Mouse (Mus musculus) layer of hippocampus, adult 8-10 months (tissue): ENCODE measurements at regions not wholly inside any gene's neighbourhood (a gene's known extent, or its start where the extent isn't known, plus 50 kb on each side); places are given as distances from the start of the nearest gene placed in this dataset.
"Not testable (repeated sequence)": the region's sequence is repeated elsewhere in the genome, so short reads cannot be mapped to it uniquely, and the experiment has no call there.

ENCODE experiments used
- DNase-seq, 2 experiments: peaks; one replicate each; pipeline ENCODE4 v3.0.0; 2022; ENCODE audit warnings: low spot score in 2 of 2

DNA sequence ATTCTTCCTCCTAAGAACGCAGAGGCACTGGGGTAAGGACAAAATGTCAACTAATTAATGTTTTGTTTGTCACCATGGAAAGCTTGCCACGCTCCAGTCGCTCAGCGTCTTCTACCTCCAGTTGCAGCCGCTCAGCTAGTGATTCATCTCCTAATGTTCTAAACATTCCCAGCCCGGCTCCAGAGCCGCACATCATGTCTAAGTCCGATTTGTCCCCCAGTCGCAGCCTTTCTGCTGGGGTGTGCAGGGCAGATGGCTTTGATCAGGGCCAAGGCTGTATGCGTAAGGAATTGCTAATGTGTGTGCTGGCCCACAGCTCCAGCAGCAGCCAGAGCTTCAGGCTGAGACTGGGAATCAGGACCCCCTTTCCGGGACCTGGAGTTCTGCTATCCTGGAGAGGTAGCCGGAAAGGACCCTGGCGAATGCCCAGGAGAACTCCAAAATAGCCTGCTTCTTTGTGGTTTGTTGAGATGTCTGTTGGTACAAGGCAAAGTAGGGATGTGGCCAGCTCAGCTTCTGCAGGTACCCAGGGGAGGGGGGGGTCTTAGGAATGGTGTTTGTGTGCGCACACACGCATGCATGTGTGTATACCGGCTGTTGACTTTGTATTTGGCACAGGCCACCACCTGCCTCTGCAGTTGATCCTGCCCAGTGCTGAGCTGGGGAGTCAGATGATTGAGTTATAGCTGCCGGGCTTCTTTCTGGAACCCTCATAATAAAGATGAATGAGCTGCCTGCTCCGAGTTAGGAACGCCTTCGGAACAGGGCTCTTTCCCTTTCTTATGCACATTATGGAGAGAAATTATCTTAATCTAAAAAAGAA lies 143.0 kb upstream of the Kcng1 start:
- peak; percentile 38 to 63 for DNase-seq

DNA sequence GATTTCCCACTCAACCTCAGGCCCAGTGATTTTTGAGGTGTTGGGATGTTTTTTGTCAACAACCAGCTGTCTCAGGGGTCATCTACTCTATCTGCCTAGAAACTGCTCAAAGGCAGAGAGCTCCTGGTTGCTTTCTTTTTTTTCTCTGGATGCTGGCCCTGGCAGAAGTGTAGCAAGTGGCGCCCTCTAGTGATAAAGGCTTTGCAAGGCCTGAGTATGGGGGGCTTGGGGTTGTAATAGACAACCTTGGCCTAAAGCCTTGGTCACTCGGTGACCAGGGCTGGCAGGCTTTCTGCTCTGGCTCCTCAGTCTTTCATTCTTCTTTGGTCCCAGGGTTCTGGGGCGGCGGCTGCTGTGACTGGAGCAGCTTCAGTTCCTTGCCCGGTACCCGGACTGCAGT lies 142.0 kb upstream of the Kcng1 start:
- DNase-seq = no peak

DNA sequence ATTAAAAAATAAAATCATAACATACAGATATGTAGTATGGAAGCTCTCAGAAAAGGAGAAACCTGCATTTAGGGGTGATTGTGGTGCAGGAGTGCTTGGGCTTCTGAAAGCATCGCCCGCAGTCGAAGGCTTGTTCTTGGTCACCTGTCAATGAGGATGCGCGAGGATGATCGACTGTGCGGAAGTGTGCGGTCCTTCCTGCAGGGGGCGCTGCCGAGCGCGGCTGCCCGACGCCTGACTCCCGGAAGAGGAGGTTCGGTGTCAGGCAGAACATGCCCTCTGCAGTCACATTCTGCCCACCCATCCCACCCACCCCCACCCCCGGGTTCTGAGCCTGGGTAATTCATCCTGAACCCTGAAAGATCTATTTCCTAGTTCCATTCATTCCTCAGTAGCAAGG lies 133.6 kb upstream of the Kcng1 start:
- DNase-seq = no peak

DNA sequence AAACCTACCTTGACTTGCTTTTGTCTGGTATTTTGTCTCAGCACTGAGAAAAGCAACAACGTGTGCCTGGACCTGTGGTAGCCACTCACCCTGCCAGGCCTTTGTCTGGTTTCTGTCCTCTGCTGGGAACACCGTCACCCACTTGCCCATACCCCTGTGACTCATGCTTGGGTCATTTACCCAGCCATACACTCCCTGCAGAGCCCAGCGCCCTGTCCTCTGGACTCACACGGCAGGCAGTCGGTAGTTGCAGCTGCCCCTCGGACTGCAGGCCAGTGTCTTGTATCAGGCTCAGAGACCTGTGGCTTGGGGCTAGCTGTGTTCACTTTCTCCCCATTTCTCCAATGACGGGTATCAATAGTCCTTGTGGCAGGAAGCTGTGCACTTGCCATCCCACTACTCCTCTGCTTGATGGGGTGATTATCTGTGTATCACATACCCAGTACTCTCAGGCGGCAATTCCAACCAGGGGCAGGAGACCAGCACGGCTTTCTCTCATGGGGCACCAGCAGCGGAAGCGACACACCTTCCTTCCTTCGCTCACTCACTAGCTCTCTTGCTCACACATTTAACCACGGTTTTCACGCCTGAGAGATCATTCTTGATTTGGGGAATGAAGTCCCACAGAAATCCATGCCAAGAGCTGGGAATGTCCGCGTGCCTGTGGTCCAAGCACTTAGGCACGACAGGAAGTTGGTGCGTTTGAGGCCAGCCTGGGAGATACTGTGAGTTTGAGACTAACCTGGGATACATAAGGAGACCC lies 132.8 kb upstream of the Kcng1 start:
- no peak for DNase-seq

DNA sequence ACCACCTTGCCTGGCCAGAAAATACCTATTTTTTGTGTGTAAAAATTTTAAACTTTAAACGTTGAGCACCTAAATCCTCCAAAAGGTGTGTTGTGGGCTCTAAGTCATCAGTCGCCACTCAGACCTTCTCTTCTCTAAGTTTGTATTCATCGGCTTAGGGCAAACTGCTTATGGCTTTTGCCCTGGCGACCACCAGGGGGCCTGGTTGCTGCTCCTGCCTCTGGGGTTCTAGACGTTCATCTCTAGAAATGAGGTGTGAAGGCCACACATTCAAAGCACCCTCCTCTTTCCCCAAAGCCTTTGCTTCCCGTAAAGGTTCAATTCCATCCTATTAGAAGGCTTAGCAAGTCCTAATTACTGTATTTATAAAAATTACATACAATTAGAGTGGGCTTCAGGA lies 131.3 kb upstream of the Kcng1 start:
- DNase-seq = no peak

DNA sequence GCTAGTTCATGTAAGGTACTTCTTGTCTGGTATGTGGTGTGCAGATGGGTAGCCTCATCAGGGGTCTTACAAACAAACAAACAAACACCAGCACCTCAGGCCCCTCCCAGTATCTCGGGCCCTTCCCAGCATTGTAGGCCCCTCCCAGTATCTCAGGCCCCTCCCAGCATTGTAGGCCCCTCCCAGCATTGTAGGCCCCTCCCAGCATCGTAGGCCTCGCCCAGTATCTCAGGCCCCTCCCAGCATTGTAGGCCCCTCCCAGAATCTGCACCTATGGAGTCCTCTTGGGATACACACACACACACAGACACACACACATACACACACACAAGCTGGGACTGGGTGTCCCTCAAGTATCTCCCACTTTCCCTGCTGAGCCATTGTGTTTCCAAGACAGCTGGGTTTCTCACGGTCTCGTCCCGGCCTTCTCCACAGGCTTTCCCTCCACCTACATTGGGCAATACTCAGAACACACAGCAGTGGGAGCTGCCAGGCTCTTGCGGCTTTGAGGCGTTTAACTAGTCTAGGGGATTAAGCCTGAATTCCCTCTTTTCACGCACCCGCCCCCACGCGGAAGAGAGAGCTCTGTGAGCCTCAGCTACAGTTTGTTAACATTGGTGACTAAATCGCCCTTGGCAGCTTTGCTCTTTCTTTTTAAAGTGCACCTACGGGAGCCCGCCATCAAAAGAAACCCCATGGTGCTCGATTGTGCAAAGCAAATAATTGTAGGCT lies 121.4 kb upstream of the Kcng1 start:
- DNase-seq = peak; percentile 40 to 42

DNA sequence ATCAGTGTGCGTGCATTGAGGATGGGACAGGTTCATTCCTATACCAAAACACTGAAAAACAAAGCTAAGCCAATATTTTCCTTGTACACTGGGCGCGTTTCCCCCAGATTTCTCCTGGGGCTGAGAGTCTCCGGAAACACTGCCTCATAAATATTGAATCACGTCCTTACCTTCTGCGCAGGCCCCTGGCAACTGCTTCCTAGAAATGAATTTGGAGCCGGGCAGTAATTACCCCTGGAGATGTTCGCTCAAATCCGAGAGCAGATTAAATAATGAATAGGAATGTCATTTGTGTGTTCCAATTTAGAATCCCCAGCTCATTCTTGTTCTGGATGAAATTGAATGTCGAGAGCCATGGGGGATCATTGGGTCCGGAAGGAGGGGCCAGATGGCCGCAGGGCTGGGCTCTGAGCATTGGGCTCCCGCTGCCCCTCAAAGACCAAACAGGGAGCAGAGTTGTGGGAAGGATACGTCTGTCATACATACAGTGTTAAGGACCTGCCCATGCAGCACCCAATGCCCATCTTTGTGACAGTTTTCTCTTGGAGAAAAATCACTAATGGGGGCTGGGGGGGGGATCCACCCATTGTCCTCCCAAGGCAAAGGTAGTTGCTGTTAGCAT lies 117.7 kb upstream of the Kcng1 start:
- DNase-seq = no peak

DNA sequence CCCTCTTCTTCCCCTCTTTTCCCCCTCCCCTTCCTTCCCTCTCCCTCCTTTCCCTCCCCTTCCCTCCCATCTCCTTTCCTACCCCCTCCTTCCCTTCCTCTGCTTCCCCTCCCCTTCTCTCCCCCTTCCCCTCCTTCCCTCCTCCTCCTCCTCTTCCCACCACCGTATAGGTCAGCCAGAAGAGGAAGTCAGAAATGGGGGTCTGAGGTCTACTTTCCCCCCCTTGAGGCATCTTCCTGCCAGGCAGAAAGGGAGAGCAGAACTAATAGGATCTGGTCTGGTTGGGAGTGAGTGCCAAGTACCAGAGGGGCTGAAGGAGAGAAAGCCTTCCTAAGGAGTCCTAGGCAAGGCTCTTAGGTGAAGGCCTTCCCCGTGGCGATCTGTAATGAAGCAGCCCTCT lies 114.8 kb upstream of the Kcng1 start:
- no peak for DNase-seq

DNA sequence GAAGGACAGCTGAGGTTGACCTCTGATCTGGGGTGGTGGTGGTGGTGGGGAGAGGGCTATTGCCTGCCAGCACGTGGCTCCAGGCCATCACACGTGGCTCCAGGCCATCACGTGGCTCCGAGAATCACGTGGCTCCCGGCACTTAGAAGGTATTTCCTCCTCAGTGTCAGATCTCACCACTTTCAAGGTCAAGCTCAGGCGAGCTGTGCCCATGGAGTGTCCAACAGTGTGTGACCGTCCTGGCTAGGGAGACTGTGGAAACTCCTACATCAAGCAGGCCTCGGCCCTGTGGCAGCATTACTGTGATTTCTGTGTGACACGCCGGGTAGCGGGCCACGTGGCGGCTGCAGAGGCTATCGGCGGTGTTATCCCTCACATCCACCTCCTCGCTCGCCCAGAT lies 111.8 kb upstream of the Kcng1 start:
- DNase-seq = no peak

DNA sequence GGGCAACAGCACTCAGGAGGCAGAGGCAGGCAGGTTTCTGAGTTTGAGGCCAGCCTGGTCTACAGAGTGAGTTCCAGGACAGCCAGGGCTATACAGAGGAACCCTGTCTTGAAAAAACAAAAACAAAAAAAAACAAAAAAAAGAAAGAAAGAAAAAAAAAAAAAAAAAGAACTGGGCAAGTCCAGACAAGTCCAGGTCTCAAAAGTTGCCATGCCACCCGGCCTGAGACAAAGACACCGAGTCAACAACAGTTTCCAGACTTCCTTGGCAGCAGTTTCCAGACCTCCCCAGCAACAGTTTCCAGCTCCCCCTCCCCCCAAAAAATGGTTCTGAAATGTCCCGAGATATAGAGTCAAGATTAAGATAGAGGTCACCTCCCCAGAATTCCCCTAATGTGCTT lies 110.6 kb upstream of the Kcng1 start:
- DNase-seq = not testable (repeated sequence)

DNA sequence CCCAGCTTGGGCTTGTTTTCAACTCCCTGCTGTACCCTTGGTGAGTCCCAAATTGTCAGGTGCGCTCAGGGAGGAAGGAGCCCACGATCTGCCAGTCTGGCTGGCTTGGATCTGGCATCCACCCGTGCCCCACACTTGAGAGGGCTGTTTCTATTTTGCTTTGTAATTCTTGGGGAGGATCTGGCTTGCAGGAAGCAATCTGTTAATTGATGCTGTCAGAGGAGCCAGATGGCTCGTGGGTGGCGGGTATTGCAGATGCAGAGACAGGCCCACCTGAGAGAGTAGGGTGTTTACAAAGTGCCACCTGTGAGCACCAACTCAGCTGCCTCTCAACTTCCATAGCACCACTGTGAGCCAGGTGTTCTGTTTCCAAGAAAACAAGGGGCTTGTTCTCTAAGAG lies 99.1 kb upstream of the Kcng1 start:
- peak; percentile 80 to 83 for DNase-seq

DNA sequence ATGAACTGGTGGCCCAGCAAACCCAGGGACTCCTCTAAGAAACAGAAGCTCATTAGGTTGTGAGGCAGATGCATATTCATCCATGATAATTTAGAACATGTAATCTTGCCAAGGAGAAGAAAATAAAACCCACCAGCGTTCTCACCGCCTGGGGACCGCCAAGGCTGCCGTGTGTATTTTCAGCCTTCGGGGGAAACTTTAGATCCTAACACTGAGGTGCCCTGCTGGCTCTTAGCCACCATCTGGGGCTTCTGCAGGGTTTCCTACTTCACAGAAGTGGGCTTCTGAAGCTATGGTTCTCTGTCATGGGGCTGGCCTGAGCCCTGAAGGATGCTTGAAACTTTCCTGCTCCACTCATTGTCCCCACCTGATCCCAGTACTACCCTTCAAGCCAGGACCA lies 90.8 kb upstream of the Kcng1 start:
- DNase-seq = no peak

DNA sequence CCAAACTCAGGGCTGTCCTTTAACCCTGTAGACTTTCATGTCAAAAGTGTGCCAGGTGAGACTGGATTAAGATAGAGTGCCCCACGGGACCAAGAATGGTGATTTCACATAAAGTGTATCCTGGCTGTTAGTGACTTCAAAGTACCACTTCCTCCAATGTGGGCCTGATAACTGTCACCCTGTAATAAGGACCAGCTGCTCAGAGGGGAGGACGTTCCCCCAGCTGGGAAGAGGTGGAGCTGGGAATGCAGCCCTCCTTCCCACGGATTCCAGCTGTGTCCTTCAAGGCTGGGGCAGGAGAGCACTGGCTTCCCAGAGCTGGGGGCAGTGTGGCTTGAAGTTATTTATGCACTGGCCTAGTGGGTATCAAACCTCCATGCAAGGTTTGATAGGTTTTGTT lies 89.7 kb upstream of the Kcng1 start:
- no peak for DNase-seq

DNA sequence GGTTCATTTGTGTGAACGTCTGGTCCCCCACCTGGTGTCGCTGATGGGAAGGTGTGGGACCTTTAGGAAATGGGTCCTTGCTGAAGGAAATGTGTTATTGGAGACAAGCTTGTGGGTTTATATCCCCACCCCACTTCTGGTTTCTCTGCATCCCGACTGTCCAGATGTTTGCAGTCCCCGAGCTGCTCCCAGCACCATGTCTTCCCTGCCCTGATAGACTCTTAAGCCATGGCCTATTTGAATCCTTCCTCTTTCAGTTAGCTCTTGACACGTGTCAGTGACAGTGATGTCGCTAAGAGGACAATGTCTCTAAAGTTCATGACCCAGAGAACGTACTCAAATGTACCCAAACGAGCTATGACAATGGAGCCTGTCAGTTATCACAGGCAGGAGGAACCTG lies 77.7 kb upstream of the Kcng1 start:
- no peak for DNase-seq

DNA sequence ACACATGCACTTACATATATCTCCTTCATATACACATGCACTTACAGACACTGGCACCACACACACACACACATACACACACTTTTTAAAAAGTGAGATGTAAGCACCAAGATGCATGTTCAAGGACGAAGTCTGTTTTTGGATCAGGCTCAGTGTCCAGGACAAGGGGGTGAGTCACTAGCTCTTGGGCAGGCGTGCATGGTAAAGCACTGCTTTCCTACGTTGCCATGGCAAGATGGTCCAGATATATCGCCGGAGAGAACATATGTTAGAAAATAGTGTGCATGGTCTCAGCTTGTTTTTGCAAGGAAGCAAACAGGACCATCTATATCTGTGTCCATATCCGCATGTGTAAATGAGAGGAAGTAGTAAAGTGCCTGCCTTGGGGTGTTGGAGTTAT lies 77.0 kb upstream of the Kcng1 start:
- DNase-seq = no peak

DNA sequence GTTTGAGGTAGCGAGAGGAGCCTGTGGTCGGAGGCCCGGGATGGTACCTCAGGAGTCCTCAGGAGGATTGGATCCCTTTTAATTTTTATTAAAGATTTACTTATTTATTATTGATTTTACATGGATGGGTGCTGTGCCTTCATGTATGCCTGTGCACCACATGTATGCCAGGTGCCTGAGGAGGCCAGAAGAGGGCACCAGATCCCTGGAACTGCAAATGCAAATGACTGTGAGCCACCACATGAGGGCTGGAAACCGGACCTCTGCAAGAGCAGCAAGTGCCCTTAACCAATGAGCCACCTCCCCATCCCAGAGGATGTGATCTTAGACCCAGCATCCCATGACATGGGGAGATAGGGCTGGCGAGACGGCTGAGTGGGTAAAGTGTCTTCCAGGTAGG lies 76.3 kb upstream of the Kcng1 start:
- DNase-seq = no peak

DNA sequence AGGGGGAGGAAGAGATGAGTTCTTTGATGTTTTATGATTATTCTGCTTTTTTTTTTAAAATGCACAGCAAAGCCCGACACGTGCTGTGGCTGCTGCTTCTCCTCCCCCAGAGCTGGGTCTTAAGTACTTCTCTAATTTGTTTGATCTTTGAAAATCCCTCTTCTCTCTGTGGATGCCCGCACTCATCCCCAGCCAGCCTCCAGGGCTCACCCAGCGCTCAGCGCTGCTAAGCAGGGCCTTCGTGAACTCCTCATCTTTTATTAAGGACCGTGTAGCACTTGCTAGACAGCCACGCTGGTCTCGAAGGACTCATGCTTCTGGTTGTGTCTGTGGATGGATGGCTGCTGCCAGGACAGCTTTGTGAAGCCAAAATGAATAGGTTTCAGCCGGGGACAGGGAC lies 72.9 kb upstream of the Kcng1 start:
- DNase-seq = no peak

DNA sequence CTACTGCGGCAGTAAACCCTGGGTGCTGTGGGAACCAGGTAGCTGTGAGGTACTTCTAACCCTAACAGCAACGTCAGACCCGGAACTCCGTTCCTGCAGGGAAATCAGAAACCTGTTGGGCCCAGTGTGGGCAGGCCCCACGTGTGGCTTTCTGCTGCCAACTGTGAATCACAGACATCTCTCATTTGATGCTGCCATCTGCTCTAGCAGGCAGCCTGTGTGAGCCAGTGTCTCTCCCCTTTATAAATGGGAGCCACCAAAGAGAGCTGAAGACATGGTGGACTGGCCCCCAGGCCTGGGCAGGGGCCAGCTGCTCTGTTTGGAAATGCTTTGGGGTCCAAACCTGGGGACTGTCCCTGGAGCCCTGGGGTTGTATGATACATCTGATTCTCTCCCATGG lies 71.1 kb upstream of the Kcng1 start:
- DNase-seq = peak; percentile 83 to 85

DNA sequence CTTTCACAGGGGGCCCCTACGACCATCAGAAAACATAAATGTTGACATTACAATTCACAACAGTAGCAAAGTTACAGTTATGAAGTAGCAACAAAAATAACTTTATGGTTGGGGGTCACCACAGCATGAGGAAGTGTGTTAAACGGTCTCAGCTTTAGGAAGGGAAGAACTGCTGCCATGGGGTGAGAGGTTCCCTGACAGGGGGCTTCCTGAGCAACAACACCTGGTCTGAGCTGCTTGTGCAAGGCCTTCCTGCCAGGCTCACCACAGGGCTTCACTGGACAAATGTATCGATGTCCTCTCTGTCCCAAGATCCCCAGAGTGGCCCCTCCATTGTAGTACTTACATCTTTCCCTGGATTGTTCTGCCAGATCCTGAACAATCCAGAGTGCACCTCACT lies 70.7 kb upstream of the Kcng1 start:
- DNase-seq = no peak

DNA sequence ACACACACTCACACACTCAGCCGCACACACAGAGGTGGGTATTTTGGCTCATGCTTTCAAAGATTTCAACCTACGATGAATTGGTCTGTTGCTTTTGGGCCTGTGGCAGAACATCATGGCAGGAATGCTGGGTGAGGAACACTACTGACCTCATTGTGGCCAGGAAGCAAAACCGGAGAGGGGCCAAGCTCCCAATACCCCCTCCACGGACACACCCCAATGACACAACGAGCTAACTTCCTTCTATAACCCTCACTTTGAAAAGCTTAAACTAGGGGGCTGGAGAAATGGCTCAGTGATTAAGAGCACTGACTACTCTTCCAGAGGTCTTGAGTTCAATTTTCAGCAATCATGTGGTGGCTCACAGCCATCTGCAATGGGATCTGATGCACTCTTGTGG lies 63.8 kb upstream of the Kcng1 start:
- DNase-seq = no peak

DNA sequence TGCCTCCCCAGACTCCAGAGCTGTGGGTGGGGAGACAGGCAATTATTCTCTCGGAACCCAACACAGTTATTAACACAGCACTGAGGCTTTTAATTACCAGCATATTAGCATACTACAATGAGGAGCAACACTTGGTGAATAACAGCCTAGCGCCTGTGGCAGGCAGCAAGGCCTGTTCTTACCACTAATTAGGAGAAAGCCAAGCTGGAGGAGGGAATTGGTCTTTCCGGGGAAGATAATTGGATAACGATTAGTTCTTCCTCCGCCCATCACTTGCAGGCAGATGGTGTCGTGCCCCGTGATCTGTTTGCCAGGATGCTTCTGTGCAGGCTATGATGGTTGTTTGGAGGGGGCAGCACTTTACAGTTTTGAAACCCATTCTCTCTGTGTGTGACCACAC lies 62.2 kb upstream of the Kcng1 start:
- peak; percentile 49 to 60 for DNase-seq

DNA sequence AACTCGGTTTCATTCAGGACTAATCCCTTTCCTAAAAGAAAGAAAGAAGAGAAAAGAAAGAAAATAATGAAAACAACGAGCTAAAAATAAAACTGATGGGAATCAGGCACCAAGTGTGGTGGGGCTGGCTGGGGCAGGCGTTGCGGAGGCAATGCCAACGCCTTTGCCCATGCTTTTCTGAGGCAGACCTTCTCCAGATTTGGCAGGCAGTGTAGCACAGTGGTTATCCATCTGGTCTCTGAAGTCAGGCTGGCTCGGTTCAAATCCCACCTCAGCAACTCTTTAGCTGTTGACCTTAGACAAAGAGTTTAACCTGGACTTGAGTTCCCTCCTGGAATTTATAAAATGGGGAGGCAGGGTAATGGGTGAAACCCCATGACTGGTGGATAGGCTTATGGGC lies 57.3 kb upstream of the Kcng1 start:
- DNase-seq = peak in 1 of 2 experiments; percentile 30
